Mouse (Mus musculus): Measurements from ENCODE around the gene Miox.

Gene Miox

GRCm38 (mm10) chr15:89373027-89373761 is 39.0 kb downstream of the Miox start:
- DNase-seq: peak; percentile 92

GRCm38 (mm10) chr15:89373762-89374248 is 39.6 kb downstream of the Miox start, which contains the start of gene Sco2:
Gene Sco2 (minus strand): TSS chr15:89373846.
- peak; percentile 93 for DNase-seq

DNA sequence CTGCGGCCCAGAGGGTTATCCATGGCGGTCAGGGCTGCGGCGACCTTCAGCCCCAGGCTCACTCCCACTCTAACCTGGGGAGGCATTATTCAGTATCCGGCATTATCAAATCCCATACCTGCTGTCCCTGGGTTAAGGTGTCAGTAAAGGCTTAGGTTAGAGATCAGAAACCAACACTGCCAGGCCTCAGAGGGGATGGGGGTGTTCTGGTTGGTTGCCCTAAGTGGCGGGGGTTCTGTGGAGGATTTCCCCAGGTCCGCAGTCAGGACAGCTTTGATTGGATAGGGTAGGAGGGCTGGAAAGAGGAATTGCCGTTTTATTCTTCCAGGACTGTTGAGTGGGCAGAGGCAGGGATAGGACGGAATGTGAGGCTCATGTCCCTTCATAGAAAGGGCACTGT is 40.1 kb downstream of the Miox start:
- no peak for DNase-seq

GRCm38 (mm10) chr15:89374801-89375534 is 40.8 kb downstream of the Miox start:
- DNase-seq: no peak

DNA sequence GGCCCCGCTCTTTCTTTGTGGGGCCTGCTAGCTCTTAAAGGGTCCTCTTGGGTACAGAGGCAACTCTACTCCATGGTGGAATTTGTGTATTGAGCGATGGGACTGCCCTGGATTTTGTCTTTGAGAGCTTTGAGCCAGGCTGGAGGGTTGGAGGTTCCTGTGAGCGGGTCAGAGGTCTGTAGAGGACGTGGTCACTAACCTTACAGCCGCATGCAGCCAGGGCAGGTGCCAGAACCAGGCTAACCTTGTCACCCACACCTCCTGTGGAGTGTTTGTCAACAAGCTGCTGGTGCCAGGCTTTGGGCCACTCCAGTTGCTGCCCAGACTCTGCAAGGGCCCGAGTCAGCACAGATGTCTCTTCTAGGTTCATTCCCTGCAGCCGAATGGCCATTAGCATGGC is 41.8 kb downstream of the Miox start:
- DNase-seq: no peak

- DNase-seq: no peak
Observed at GRCm38 (mm10) chr15:89376957-89377356, 42.8 kb downstream of the Miox start, which contains the start of gene Tymp. Gene Tymp (minus strand): TSS chr15:89377039.

DNA sequence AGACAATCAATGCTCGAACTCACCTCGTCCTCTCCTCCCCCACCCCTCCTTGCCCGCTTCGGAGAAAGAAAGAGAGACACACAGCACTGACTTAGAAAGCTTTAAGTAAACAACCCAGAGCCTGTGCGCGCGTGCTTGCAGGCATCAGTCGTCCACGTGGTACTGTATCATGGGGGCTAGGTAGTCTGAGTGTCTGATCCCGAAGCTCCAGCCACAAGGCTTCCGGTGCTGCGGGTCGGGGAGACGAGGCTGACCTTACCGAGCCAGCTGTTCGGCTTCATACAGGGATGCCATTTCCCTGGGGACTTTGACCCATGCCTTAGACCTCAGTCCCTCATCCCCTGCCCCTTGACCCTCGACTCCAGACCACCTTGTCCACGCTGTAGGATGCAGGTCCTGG is 43.2 kb downstream of the Miox start:
- DNase-seq: no peak

- DNase-seq: no peak
Observed at GRCm38 (mm10) chr15:89377938-89378828, 44.0 kb downstream of the Miox start.

DNA sequence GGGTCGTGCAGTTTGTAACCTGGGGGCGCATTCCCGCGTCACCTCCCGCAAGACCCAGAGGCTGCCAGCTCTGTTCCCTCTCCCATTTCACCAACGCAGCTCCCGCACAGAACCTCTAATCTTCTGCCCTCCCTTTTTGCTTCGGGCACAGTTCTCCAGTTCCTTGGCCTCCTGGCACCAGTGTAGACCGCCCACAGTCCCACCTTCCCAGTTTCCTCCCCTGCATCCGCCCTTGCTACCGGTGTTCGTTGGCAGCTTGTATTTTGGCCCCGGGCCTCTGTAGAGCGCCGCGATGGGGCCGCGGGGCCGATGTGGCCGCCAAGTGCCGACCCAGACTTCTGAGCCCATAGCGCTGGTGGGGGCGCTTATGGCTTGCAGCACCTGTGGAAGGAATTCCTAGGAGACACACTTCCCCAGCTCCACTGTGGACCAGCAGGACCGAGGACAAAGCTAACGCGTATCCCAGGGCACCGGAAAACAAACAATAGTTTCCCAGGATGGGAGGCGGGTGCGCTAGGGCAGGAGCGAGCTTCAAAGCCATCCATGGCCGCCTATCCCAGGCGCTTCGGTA is 44.7 kb downstream of the Miox start, which contains the start of gene Odf3b:
TSS of gene Odf3b (minus strand) at position 452 of the 571 bp plus-strand sequence.
- DNase-seq: peak; percentile 60

GRCm38 (mm10) chr15:89379429-89379828 is 45.2 kb downstream of the Miox start:
- peak; percentile 56 for DNase-seq

GRCm38 (mm10) chr15:89384617-89385016 is 50.4 kb downstream of the Miox start, which contains the start of gene Klhdc7b:
Gene Klhdc7b (plus strand): TSS chr15:89384917.
- DNase-seq: no peak
